19 mouse cellular contexts compared by ENCODE assay signal in genomic region chr14:8367121-8367520, GRCm38 (mm10). TPM values are rescaled to one million over a fixed set of nuclear protein-coding genes. Genes with fewer than 3 reads are reported as not detected.
A peak's percentile ranks its signal among the peaks of the same experiment; 100 is the strongest.
DNase-seq lines count a peak whose midpoint lies in the region; ATAC-seq lines count a peak whose summit lies in the region.
"Had no signal": no experiment of that assay in that cellular context is flagged by ENCODE, and none has a peak within 500 bp of the region (broad histone marks: within the 10 kb centered on the region; RNA-seq: fewer than 3 reads in every experiment).

No protein-coding gene starts in this region.

- no peak for DNase-seq in forebrain, embryonic 11.5 days (ENCODE audit: low spot score)
- DNase-seq in urinary bladder, postnatal 14 days (ENCODE audit: low spot score) = peak; percentile 34
- no peak for DNase-seq in urinary bladder, adult 2 months (ENCODE audit: low spot score)
- no peak for DNase-seq in B cell, adult 2 months
- DNase-seq in heart, postnatal 25 days (ENCODE audit: low spot score) = no peak
- DNase-seq: cerebellum, postnatal 36 days; heart, adult 11 months; kidney, postnatal 14 days; layer of hippocampus, adult 9-11 months; right cerebral cortex, adult 18-20 months; thymus, postnatal 25 days had no signal

- no peaks in the 10 kb centered on the region for H3K36me3 ChIP-seq in forebrain, embryonic 15.5 days
- no peaks in the 10 kb centered on the region for H3K36me3 ChIP-seq in forebrain, embryonic 11.5 days (ENCODE audit: control insufficient read depth, insufficient read depth, low read length)
- H3K36me3 ChIP-seq in neural tube, embryonic 15.5 days = no peaks in the 10 kb centered on the region

- no peaks in the 10 kb centered on the region for H3K9me3 ChIP-seq in forebrain, embryonic 15.5 days
- H3K9me3 ChIP-seq in forebrain, embryonic 11.5 days (ENCODE audit: control insufficient read depth, low read length) = no peaks in the 10 kb centered on the region
- H3K9me3 ChIP-seq in neural tube, embryonic 15.5 days (replicated peaks) = no peaks in the 10 kb centered on the region

- no peak overlapping the region for H3K4me2 ChIP-seq in forebrain, embryonic 15.5 days (replicated peaks)
- no peak overlapping the region for H3K4me2 ChIP-seq in forebrain, embryonic 11.5 days (ENCODE audit: low read depth, low read length, severe bottlenecking)
- H3K4me2 ChIP-seq in neural tube, embryonic 15.5 days = no peak overlapping the region
- H3K4me2 ChIP-seq: liver, embryonic 11.5 days had no signal

- WGBS in forebrain, embryonic 15.5 days = 0% methylated on average over 1 of the region's 1 CpGs
- WGBS in forebrain, embryonic 11.5 days = 0% methylated on average over 1 of the region's 1 CpGs
- WGBS in neural tube, embryonic 15.5 days = 5% methylated on average over 1 of the region's 1 CpGs

- no peak overlapping the region for H3K9ac ChIP-seq in forebrain, embryonic 15.5 days (replicated peaks)
- no peak overlapping the region for H3K9ac ChIP-seq in forebrain, embryonic 11.5 days (ENCODE audit: low read length)
- H3K9ac ChIP-seq in neural tube, embryonic 15.5 days (replicated peaks) = no peak overlapping the region

- intact Hi-C loops in heart, postnatal 25 days (cut with DNase I) = no loop called here

- peak; percentile 17; the same call in 1 of the 2 replicates for ATAC-seq in forebrain, embryonic 15.5 days (replicated peaks)
- no peak for ATAC-seq in forebrain, embryonic 11.5 days (replicated peaks; ENCODE audit: low FRiP score)
- ATAC-seq in neural tube, embryonic 15.5 days (ENCODE audit: low FRiP score) = 0 out of 2 replicates have a peak, but pooled peaks have one; percentile 31
- ATAC-seq in inflammation-experienced regulatory T-cells, adult 6 months = no peak

- no peak overlapping the region for H3K27ac ChIP-seq in forebrain, embryonic 15.5 days (replicated peaks)
- no peak overlapping the region for H3K27ac ChIP-seq in forebrain, embryonic 11.5 days (ENCODE audit: low read depth, low read length)
- H3K27ac ChIP-seq in neural tube, embryonic 15.5 days (replicated peaks) = no peak overlapping the region

- no peaks in the 10 kb centered on the region for H3K27me3 ChIP-seq in forebrain, embryonic 15.5 days
- H3K27me3 ChIP-seq in forebrain, embryonic 11.5 days (ENCODE audit: control insufficient read depth, insufficient read depth, low read length) = no peaks in the 10 kb centered on the region
- no peaks in the 10 kb centered on the region for H3K27me3 ChIP-seq in neural tube, embryonic 15.5 days (replicated peaks)

- H3K4me3 ChIP-seq in forebrain, embryonic 15.5 days = no peak overlapping the region
- no peak overlapping the region for H3K4me3 ChIP-seq in forebrain, embryonic 11.5 days (ENCODE audit: low read depth, low read length)
- H3K4me3 ChIP-seq in neural tube, embryonic 15.5 days (replicated peaks) = no peak overlapping the region

- H3K4me1 ChIP-seq in forebrain, embryonic 15.5 days = peaks cover 10% of the 10 kb centered on the region
- 0 out of 2 replicates have a peak, but pooled peaks cover 9% of the 10 kb centered on the region for H3K4me1 ChIP-seq in forebrain, embryonic 11.5 days (replicated peaks; ENCODE audit: control insufficient read depth, insufficient read depth, low read length)
- H3K4me1 ChIP-seq in neural tube, embryonic 15.5 days = peaks cover 6% of the 10 kb centered on the region; the same call in 1 of the 2 replicates

RNA-seq across cellular contexts. Expression of gene Oit1, which starts 11.4 kb away (rescaled TPM):
- polyA plus RNA-seq in forebrain, embryonic 15.5 days (2015; fragmentation: Nextera tagmentation; extraction: Ambion mirVana) = not detected in 2 replicates
- polyA plus RNA-seq in forebrain, embryonic 11.5 days (2014; fragmentation: Nextera tagmentation; extraction: Ambion mirVana) = not detected in 2 replicates
- 43.9 and 48.4 TPM in 2 replicates for polyA plus RNA-seq in urinary bladder, adult 2 months (2012; rRNA removed)
- 1.3 TPM in 1 of 2 replicates, not detected in the other for polyA plus RNA-seq in neural tube, embryonic 15.5 days (2015; fragmentation: Nextera tagmentation; extraction: Ambion mirVana)
- not detected for polyA plus RNA-seq in inflammation-experienced regulatory T-cells, adult 6 months (2017; shearing (Covaris generic))
- total RNA-seq in heart, postnatal 25 days (2021) = not detected
- total RNA-seq: adrenal gland, postnatal 36 days; left cerebral cortex, postnatal 14 days; MEL had no signal
- polyA plus RNA-seq: liver, embryonic 11.5 days; neural tube, embryonic 14.5 days had no signal

RNA-seq across cellular contexts. Expression of gene Fam107a, which starts 49.3 kb away (rescaled TPM):
- 0.24 and 0.34 TPM in 2 replicates for polyA plus RNA-seq in forebrain, embryonic 15.5 days (2015; fragmentation: Nextera tagmentation; extraction: Ambion mirVana)
- 0.29 and 0.49 TPM in 2 replicates for polyA plus RNA-seq in forebrain, embryonic 11.5 days (2014; fragmentation: Nextera tagmentation; extraction: Ambion mirVana)
- 1.5 and 1.8 TPM in 2 replicates for polyA plus RNA-seq in urinary bladder, adult 2 months (2012; rRNA removed)
- polyA plus RNA-seq in neural tube, embryonic 15.5 days (2015; fragmentation: Nextera tagmentation; extraction: Ambion mirVana) = 0.44 and 0.87 TPM in 2 replicates
- not detected for polyA plus RNA-seq in inflammation-experienced regulatory T-cells, adult 6 months (2017; shearing (Covaris generic))
- 10 to 100 TPM in 1 of 2 experiments, 1 to 10 TPM in 1; 4.8 to 10.6 TPM for total RNA-seq in heart, postnatal 25 days (2021)
- total RNA-seq: MEL had no signal

Comparison
In these comparisons a context has a peak if more than half of its experiments do, and no peak if none do; other contexts are left out.
1. ATAC-seq: peak in forebrain, embryonic 15.5 days (single experiment) and neural tube, embryonic 15.5 days (single experiment); none in forebrain, embryonic 11.5 days (single experiment) and inflammation-experienced regulatory T-cells, adult 6 months (single experiment).
2. RNA of gene Oit1, which starts 11.4 kb away (polyA plus RNA-seq): 43.9 to 48.4 TPM in urinary bladder, adult 2 months; not detected in forebrain, embryonic 11.5 days, not detected in forebrain, embryonic 15.5 days, 1.3 TPM in neural tube, embryonic 15.5 days and not detected in inflammation-experienced regulatory T-cells, adult 6 months; every median in the first group is over 10 times any median in the second.